Mouse (Mus musculus) brain, embryonic 14.5 days (tissue): ENCODE results near the gene Susd2.

ENCODE experiments used
- CTCF ChIP-seq: fragments of 200-500 bp; IDR thresholded peaks from 2 replicates; pipeline ENCODE4 v1.5.1; 2012; ENCODE audit warnings: inconsistent platforms, mild to moderate bottlenecking, moderate library complexity, borderline replicate concordance; ENCODE audit not compliant: insufficient read depth, insufficient read length; ENCODE audit errors: extremely low read depth
- POLR2A ChIP-seq: fragments of 200-500 bp; IDR thresholded peaks from 2 replicates; pipeline ENCODE4 v1.6.1; 2012; ENCODE audit warnings: mild to moderate bottlenecking, inconsistent platforms, borderline replicate concordance; ENCODE audit not compliant: poor library complexity, insufficient read depth, insufficient read length, severe bottlenecking; ENCODE audit errors: extremely low read depth

DNA sequence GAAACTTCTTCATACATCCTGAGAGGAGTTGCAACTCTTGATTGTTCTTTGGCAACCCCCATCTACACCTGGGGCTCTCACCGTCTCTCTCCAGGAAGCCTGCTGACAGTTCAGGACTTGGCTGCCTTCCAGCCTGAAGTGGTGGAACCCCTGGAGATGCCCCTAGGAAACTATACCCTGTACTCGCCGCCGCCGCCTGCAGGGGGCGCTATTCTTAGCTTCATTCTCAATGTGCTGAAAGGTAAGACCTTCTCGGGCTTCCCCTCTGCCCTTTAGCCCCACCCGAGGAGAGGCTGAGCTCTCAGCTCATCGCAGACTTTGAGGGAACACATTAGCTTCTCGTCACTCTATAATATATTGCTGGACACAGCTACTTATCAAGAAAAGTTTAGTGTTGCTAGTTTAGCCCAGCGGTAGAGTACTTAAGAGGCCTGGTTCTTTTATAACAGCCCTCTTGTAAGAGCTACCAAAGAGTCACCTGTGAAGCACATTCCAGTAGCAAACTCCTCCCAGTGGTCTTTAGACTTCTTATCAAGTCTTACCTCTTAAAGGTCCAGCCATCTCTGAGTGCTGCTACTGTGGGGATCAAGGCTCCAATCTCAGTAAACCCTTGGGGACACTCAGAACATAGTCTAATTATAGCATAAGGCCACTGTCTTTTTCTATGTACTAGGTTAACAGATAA is 38.5 kb downstream of the Susd2 start:
- TF ChIP-seq POLR2A = no peak
- peak; percentile 37; the same call in 1 of the 2 replicates for TF ChIP-seq CTCF
